Mouse (Mus musculus): ENCODE measurements at regions not wholly inside any gene's neighbourhood (a gene's known extent, or its start where the extent isn't known, plus 50 kb on each side); places are given as distances from the start of the nearest gene placed in this dataset.
A peak's percentile ranks its signal among the peaks of the same experiment; 100 is the strongest.
"Not testable (repeated sequence)": the region's sequence is repeated elsewhere in the genome, so short reads cannot be mapped to it uniquely, and the experiment has no call there.

GRCm38 (mm10) chr1:30548761-30549160 lies 325.0 kb downstream of the Phf3 start:
- not testable (repeated sequence) for DNase-seq (ENCODE audit: low spot score)

- DNase-seq (ENCODE audit: low spot score) = no peak
These were observed 333.5 kb downstream of the Phf3 start for GRCm38 (mm10) chr1:30540088-30540698.

GRCm38 (mm10) chr1:30536989-30537975 lies 336.4 kb downstream of the Phf3 start:
- DNase-seq (ENCODE audit: low spot score) = no peak

GRCm38 (mm10) chr1:30517348-30517747 lies 356.4 kb downstream of the Phf3 start:
- no peak for DNase-seq (ENCODE audit: low spot score)

- no peak for DNase-seq (ENCODE audit: low spot score)
These were observed 357.9 kb downstream of the Phf3 start for GRCm38 (mm10) chr1:30515846-30516245.

GRCm38 (mm10) chr1:30503224-30503623 lies 370.5 kb downstream of the Phf3 start:
- DNase-seq (ENCODE audit: low spot score) = peak; percentile 20

GRCm38 (mm10) chr1:30460295-30460958 lies 413.3 kb downstream of the Phf3 start:
- no peak for DNase-seq (ENCODE audit: low spot score)

- DNase-seq (ENCODE audit: low spot score) = no peak
These were observed 435.8 kb downstream of the Phf3 start for GRCm38 (mm10) chr1:30437964-30438363.

GRCm38 (mm10) chr1:30416582-30416981 lies 457.1 kb downstream of the Phf3 start:
- no peak for DNase-seq (ENCODE audit: low spot score)

GRCm38 (mm10) chr1:30414881-30415439 lies 458.8 kb downstream of the Phf3 start:
- no peak for DNase-seq (ENCODE audit: low spot score)

Data from layer of hippocampus, adult 9-10 months (tissue).